Mouse (Mus musculus) right cerebral cortex, postnatal 10 days (tissue): ENCODE measurements around the gene Camk2g.
"Not testable (repeated sequence)": the region's sequence is repeated elsewhere in the genome, so short reads cannot be mapped to it uniquely, and the experiment has no call there.

Source experiments
- DNase-seq, 2 experiments: peaks; one replicate each; pipeline ENCODE4 v3.0.0; 2021; ENCODE audit warnings: low spot score in 2 of 2

Camk2g gene

DNA sequence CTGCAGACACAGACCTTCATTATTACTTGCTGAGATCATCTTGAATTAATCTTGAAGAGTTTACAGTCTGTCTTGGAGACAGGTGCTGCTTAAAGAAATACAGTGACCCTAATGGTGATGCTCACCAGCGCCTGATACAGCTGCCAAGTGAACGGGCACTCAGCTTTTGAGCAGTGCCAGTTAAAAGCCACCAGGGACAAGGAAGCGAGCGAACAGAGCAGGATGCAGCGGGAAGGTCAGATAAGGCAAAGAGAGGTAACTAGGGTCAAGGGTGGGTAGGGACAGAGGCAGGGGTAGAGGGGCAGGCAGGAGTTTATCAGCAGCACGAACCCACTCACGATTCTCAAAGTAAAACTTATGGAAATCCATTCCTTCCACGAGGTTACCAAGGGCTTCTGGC, 55.4 kb downstream of the Camk2g start:
- no peak for DNase-seq

DNA sequence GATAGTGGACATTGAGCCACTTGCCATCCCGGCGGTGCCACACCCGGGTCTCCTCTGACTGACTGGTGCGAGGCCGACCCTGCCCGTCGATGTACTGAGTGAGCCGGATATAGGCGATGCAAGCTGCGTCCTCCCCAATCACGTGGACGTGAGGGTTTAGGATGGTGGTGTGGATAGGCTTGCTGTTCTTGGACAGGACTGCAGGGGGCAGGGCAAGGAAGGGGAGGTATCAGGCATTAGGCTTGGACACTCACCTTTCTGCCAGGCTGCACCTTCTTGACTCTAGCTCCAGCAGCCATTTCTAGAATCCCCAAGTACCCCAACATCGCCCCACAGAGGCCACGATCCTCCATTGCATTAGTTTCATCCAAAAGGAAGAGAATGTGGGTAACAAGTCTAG, 56.6 kb downstream of the Camk2g start:
- DNase-seq: peak in 1 of 2 experiments; percentile 49

DNA sequence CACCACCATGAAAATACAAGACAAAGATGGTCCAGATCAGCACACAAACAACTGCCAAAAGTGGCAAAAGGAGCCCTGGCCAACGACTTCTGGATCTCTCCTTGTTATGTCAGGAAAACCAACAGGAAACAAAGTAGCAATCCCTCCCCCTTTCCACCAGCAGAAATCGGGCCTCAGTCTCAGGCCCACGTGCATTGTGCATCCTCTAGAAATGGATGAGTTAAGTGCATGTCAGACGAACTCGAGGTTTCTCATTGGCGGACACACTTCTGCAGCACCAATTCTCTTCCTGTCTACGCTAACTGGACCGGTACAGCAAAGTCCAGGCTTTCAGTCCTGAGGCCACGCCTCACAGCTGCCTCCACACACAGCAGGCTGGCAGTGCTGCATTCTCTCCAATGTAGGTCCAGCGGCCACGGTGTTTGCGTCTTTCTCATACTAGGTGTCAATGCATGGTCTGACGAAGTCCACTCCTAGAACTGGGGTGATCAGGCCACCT, 57.9 kb downstream of the Camk2g start:
- peak in 1 of 2 experiments; percentile 37 for DNase-seq

DNA sequence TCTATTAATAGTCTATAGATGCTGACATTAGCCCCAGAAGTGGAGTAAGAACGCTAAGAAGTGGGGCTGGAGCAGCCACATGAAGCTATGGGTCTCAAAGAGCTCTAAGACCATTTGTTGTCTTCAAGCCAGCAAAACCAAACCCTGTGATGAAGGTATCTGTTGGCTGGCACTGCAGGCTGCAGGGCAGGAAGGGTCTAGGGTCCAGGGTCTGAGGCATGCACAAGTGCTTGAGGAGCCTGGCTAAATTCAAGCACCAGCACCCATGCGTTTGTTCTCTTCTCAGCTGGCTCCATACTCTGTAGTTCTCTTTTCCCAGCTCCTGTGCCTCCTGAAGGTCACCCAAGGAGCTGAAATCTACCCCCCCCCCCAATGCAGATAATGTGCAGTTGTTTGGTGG, 58.8 kb downstream of the Camk2g start:
- peak in 1 of 2 experiments; percentile 33 for DNase-seq

DNA sequence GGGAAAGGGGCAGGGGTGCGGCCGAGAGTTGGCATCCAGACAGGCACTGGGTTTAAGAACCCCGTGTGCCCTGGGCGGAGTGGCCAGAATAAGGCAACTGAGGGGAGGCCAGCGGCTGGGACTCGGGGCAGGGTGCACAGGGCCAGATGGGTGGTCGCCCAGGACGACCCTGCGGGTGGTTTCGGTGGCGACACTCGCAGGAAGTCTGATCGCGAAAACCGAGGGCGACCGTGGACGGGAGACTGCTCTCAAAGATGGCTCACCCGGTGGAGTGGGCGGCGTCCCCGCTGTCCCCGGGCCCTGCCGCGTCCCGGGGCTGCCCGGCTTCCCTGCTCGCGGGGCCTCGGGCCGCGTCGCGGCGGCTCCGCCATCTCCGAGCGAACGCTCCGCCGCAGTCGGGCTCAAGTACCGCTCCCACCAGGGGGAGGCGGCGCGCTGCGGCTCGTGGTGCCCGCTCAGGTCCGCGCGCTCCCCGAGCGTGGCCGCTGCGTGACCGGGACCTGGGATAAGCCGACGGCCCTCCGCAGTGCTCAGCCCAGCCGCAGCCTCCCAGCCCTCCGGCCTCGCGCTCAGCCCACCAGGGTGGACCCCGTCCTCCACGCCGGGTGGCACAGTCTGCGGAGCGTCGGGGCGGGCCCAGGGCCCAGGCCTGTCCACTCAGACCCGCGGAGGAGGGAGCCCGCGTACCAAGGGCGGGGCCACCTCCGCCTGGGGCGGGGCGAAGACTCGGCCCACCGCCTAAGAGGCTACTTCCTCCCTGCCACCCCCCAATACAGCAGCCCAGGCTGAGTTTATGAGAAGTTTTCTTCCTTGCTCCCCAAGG, 59.7 kb downstream of the Camk2g start, which contains the start of gene Ndst2:
Gene Ndst2 (minus strand): TSS at position 611 of the 823 bp plus-strand sequence.
- peak; percentile 89 to 90 for DNase-seq

DNA sequence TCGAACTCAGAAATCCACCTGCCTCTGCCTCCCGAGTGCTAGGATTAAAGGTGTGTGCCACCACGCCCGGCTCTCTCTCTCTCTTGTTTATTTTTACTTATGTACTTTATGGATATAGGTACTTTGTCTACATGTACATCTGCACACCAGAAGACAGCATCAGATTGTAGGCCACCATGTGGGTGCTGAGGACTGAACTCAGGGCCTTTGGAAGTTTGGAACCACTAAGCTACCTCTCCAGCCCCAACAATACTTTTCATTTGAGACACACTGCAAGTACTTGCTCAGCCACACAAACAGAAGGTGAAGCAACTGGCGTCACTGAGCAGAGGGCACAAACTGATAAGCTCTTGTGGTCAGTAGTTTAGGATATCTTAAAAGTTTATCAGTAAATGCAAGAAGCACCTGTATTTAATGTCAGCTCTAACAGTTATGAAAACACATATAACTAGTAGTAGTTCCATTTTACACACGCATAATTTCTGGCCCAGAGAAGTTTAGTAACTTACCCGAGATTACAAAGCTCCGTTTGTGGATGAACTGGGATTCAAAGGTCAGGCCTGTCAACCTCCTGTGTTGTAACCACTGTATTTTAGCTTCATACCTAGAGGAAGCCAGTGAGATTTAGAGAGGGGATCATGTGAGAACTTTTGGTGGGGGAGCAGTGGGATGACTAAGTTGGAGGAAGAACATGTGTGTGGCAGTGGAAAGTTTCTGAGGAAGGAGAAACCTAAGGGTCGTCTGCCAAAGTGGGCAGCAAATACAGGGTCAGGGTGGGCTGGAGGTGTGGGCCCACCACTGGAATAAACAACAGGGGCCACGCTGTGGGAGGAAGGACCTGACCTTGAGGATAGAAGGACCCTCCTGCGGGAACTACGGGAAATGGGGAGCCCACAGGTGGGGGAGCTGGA, 60.6 kb downstream of the Camk2g start:
- peak in 1 of 2 experiments; percentile 20 for DNase-seq

DNA sequence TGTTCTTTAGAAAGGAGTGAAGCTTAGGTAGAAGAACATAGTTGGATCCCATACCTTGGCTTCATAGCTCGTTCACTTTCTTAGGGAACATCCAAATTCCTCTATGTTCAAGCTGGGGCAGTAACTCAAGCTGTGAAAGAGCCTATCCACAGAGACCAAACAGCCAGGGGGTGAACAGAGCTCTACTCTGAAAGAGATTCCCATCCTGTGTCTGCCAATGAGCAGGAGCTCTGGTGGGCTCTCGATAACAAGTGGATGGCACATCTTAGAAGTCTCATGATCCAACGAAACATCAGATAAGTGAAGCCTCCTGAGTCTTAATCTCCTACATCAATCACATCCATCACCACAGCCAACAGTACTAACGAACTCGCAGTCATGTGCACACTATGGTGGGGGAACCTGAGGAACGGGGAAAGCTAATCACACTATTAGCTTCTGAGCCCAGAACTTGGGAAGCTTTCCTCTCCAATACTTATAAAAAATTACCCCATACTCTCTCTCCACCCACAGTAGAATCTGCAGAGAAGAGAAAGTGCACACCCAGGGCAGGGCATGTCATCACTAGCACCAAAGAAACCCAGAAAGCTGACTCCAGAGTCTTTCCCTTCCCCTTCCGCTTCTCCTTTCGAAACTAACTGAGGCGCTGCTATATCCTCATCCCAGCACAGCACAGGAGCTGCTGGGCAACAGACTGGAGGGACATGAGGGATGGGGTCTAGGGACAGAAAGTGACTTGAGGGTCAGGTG, 62.9 kb downstream of the Camk2g start:
- no peak for DNase-seq

DNA sequence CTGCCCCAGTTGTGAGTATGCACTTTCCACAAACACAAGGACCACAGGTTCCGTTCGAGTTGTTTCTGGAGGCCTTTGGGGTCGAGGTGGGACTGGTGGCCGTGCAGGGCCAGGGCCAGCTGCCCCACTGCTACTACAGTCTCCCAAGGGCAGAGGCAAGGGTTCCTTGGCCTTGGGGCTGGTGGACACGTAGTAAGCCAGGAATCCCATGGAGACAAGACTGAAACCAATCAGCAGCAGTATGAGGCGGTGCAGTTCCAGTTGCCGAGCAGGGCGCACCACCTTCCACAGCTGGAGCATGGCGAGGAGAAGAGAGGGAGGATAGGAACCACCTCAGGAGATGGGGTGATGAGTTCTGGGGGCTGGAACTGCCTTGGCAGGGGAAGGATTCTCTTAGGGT, 64.0 kb downstream of the Camk2g start:
- DNase-seq: no peak

DNA sequence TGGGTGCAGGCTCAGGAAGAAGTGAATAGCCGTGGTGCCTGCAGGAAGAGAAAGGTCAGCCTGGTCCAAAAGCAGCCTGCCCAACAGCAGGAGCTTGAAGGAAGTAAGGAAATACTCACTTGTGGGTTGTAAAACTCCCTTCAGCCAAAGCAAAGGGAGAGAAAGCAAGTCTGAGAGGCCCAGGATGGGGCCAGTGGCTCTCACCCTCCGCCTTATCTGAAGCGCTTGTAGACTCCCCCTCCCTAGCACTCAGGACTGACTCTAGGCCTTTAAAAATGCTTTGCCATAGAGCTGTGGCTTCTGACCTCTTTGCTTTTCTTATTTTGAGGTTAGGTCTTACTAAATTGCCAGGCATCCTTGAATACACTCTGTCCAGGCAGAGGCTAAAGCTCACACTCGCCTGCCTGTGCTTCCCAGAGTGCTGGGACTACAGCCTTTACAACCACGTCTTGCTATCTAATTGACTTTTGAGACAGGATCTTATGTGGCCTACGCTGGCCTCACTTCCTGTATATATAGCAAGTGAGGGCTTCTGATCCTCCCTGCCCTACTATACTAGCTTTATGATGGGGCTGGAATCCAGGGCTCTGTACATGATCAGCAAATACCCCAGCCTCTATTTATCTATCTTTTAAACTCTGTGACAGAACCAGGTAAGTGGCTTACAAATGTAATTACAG, 68.1 kb downstream of the Camk2g start:
- DNase-seq: no peak

DNA sequence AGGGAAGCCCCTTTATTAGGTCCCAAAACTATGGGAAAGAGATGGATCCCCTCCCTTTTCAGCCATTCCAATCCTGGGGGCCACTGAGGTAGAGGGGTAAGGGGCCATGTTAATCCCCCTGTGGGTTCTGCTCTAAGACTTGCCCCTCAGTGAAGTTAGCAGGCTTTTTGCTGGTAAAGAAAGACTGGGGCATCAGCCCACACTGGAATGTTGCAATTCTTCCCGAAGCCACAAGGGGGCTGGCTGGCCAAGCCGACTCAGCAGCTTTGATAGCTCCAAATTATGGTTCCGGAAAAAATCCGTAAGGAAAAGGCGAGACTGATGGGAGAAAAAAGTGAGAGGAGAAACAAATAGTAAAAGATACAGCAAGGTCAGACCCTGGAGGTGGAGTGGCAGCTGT, 69.8 kb downstream of the Camk2g start:
- DNase-seq: peak; percentile 81 to 86

DNA sequence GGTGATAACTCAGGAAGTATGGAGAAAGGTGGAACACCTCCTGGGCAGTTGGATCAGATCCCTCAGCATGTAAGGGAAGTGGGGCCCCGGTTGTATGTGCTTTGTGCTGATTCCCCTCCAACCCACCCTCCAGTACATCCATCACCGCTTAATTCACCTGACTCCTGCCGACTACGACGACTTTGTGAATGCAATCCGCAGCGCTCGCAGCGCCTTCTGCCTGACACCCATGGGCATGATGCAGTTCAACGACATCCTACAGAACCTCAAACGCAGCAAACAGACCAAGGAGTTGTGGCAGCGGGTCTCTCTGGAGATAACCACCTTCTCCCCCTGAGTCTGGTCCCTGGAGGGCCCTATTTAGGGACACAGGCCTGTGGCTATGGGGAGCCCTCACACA, 70.9 kb downstream of the Camk2g start:
- DNase-seq: peak in 1 of 2 experiments; percentile 27

DNA sequence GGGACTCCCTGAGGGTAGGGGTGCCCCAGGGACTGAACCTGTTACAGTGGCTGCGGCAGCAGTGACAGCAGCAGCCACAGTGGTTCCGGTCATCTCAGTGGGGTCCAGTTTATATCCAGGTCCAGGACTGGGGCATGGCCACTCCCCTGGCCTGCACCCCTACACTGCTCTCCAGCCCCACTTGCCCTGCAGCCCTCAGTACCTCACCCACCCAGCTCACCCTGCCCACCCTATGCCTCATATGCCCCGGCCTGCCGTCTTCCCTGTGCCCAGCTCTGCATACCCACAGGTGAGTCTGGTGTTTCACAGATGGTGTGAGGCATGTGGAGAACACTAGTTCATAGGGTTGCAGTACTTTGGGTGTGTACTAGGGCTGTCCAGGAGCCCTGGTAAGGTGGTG, 72.5 kb downstream of the Camk2g start:
- DNase-seq: peak in 1 of 2 experiments; percentile 22

DNA sequence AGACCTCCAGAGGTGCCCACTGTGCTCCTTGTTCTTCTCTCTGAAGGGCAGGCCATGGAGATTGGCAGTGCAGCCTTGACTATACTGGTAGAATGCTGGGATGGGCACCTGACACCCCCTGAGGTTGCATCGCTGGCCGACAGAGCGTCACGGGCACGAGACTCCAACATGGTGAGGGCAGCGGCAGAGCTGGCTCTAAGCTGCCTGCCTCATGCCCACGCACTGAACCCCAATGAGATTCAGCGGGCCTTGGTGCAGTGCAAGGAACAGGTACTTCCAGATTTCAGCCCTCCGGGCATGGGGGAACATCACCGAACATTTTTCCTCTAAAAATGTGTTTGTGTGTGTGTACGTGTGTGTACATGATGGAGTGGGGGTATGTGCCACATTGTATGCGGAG, 74.1 kb downstream of the Camk2g start:
- DNase-seq: peak in 1 of 2 experiments; percentile 36

DNA sequence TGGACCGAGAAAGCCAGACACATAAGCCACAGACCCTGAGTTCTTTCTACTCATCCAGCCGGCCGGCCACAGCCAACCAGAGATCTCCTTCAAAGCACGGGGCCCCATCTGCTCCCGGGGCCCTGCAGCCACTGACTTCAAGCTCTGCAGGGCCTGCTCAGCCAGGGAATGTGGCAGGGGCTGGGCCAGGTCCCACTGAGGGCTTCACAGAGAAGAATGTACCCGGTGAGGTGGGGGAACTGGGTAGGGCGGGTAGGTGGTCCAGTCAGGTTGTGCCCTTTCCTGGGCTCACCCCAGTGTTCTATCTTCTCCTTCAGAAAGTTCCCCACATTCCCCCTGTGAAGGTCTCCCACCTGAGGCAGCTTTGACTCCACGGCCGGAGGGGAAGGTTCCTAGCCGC, 75.4 kb downstream of the Camk2g start:
- no peak for DNase-seq

DNA sequence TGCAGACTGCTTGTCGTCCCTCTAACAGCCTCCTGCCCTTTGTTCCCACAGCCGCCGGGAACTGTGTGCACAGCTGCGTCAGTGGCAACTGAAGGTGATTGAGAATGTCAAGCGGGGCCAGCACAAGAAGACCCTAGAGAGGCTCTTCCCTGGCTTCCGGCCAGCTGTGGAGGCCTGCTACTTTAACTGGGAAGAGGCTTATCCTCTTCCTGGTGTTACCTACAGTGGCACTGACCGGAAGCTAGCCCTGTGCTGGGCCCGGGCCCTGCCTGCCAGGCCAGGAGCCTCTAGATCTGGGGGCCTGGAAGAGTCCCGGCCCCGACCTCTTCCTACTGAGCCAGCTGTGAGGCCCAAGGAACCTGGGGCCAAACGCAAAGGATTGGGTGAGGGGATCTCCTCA, 80.1 kb downstream of the Camk2g start:
- DNase-seq: peak in 1 of 2 experiments; percentile 26

DNA sequence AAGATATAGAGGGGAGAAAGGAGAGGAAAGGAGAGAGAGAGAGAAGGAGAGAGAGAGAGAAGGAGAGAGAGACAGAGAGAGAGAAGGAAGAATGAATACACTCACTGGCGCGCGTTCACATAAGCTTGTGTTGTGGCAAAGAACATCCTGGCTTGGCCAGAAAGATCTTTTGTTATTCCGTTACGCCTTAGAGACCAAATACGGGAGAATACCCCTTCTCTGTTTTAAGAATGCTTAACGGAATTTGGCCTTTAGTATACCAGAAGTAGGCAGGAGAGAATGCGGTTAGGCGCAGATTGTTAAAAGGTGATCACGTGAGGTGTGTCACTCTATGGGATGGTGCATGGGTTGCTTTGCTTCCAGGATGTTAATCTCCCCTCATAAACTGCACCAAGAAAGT, 85.6 kb downstream of the Camk2g start:
- DNase-seq: no peak

DNA sequence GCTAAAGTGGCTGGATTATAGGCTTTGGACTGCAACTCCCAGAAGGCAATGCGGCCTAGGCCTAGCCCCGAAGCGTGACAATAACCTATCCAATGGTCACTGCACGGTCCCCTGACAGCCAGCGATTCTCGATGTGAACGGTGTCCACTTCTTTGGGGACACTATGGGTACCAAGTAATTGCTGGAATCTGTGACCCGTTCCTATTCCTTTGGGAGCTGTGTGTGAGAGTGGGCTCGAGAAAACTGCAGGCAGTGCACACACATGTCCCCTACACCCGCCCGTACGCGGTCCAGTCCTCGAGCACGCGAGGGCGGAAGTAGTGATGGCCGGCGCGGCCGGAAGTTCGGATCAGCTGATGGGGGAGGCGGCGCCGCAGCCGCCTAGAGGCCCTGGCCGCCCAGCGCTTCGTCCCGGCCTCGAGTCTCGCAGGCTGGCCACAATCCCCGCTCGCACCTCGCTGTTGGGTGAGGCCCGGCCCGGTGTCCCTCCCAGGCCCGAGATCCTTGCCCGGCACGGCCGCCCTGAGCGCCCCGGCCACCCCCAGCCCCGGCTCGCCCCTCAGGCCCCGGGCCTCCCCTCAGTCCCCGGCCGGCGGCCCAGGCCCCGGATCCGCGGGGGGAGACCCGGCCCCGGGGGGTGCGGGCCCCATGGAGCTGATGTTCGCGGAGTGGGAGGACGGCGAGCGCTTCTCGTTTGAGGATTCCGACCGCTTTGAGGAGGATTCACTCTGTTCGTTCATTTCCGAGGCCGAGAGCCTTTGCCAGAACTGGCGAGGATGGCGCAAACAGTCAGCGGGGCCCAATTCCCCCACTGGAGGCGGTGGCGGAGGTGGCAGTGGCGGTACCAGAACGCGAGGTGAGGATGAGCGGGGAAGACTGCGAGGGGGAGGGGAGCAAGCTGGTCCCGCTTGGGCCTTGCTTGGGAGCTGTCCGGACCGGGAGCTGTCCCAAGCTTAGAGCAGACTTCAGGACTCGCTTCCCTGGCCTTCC, 86.4 kb downstream of the Camk2g start, which contains the start of gene Zswim8:
Gene Zswim8 (plus strand): TSS at position 352 of the 990 bp plus-strand sequence.
- peak; percentile 93 to 94 for DNase-seq

DNA sequence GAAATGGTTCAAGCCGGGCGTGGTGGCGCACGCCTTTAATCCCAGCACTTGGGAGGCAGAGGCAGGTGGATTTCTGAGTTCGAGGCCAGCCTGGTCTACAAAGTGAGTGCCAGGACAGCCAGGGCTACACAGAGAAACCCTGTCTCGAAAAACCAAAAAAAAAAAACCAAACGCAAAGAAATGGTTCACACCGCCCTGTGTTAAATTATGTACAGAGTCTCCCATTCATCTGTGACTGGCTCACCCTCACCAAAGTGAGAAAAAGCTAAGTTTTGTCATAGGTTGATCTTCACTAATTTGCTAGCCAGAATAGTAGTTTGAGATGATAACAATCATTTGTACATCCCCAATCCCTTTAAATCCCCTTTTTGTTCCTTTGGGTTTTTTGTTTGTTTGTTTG, 90.4 kb downstream of the Camk2g start:
- not testable (repeated sequence) for DNase-seq

DNA sequence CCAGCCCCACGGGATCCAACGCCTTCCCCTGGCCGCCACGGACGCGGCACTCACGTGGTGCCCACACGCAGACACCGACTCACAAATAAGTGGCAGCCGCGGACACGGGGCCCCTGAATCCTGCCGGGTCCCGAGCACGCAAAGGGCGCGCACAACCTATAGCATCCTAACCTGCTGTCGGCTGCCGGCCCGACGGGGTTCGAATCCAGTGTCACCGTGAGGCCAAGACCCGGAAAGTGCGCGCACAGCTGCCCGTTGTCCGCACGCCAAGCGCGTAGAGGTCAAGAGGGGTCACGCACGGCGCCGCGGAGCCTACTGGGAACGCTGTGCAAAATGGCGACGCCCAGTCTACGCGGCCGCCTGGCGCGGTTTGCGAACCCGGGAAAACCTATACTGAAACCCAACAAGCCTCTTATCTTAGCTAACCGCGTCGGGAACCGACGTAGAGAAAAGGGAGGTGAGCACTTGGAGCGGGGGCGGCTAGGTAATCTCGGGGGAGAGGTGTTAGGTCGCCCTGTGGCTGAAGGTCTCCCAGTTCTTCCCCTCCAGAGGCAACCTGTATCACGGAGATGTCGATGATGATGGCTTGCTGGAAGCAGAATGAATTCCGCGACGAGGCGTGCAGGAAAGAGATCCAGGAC, 91.0 kb downstream of the Camk2g start, which contains the start of gene Chchd1:
Gene Chchd1 (plus strand): TSS at position 266 of the 641 bp plus-strand sequence.
- DNase-seq: peak; percentile 93 to 94
